Mouse (Mus musculus) testis, adult 2 months (tissue): ENCODE measurements around the gene Fbxw9. TPM values are rescaled to one million over a fixed set of nuclear protein-coding genes. Genes with fewer than 3 reads are reported as not detected.

ENCODE experiments used
- H3K27ac ChIP-seq: fragments of 200-500 bp; 2 replicates; pipeline ENCODE4 v1.5.1; 2012; ENCODE audit warnings: low read depth, low read length; ENCODE audit not compliant: control insufficient read depth, insufficient read depth
- H3K27me3 ChIP-seq: fragments of 200-500 bp; 2 replicates; pipeline ENCODE4 v1.6.1; 2012; ENCODE audit warnings: mild to moderate bottlenecking, low read length, moderate library complexity; ENCODE audit not compliant: control insufficient read depth, insufficient read depth
- H3K36me3 ChIP-seq: fragments of 200-500 bp; 2 replicates; pipeline ENCODE4 v1.6.1; 2012; ENCODE audit warnings: mild to moderate bottlenecking, low read length; ENCODE audit not compliant: control insufficient read depth, insufficient read depth
- H3K4me1 ChIP-seq: fragments of 200-500 bp; 2 replicates; pipeline ENCODE4 v1.6.1; 2012; ENCODE audit warnings: low read length; ENCODE audit not compliant: control insufficient read depth, insufficient read depth
- H3K4me3 ChIP-seq: fragments of 200-500 bp; 2 replicates; pipeline ENCODE4 v1.5.1; 2012; ENCODE audit warnings: low read depth, mild to moderate bottlenecking, low read length, moderate library complexity, mixed read lengths; ENCODE audit not compliant: control insufficient read depth
- CTCF ChIP-seq: fragments of 200-500 bp; IDR thresholded peaks from 2 replicates; pipeline ENCODE4 v1.5.1; 2012; ENCODE audit warnings: low read depth, mild to moderate bottlenecking, inconsistent platforms, low read length, moderate library complexity; ENCODE audit not compliant: control insufficient read depth, insufficient read depth, insufficient replicate concordance
- POLR2A ChIP-seq: fragments of 200-500 bp; IDR thresholded peaks from 2 replicates; pipeline ENCODE4 v1.6.1; 2012; ENCODE audit warnings: low read depth, mild to moderate bottlenecking, inconsistent platforms, low read length, moderate library complexity; ENCODE audit not compliant: control insufficient read depth
- polyA plus RNA-seq: library from polyadenylated mRNA; depleted of rRNA; stranded (reverse); fragments of >200 nt; gene quantifications from 2 replicates; pipeline ENCODE4 v1.2.3, GENCODE M21; 2012; rRNA removed

Fbxw9 gene
- polyA plus RNA-seq, 1 experiment: 83.8 TPM

DNA sequence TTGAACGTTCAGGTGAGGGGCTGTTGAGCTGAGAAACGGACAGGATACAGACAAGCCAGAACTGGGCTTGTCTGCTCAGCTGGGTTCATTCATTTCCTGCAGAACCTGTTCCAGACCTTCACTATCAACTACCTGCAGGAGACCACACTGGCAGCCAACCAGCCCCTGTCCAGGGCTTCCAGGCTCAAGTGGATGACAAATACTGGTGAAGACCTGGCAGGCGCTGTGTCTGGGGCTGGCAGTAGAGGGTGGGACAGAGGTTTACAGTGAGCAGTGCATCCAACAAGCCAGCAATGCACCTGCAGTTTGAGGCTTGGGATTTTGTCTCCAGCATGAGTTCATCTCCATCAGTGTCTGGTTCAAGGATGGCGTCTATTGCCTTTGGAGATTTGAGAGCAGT lies 37.0 kb downstream of the Fbxw9 start:
- H3K36me3 ChIP-seq: no peaks in the 10 kb centered on the region; the same call in 1 of the 2 replicates
- no peak for TF ChIP-seq CTCF
- no peak for TF ChIP-seq POLR2A
- H3K4me1 ChIP-seq: peaks cover under 1% of the 10 kb centered on the region; the same call in 1 of the 2 replicates

DNA sequence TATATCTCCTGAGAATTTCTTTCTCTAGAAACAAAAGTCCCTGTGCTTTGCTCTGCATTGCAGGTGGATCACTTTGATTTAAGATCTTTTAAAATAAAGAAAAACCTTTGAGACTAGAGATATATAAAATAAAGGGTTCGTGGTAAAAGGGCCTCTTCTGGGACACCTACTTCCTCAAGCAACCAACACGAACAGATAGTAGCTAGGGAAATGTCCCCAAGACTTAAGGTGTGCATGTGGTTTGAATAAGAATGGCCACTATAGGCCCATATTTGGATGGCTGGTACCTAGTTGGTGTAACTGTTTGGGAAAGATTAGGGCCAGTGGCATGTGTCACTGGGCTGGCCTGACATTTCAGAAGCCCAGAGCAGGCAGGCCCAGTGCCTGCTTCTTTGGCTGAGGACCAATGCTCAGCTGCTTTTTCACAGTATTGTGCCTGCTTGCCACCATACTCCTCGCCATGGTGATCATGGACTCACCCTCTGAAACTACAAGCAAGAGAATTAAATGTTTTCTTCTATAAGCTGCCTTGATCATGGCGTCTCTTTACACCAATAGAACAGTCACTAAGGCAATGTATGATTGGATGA lies 40.3 kb downstream of the Fbxw9 start:
- Histone ChIP-seq H3K4me1 (no peaks in the 10 kb centered on the region), H3K27ac (no peak overlapping the region), H3K36me3 (no peaks in the 10 kb centered on the region; the same call in 1 of the 2 replicates), H3K4me3 (no peak overlapping the region), H3K27me3 (no peaks in the 10 kb centered on the region)
- TF ChIP-seq POLR2A (no peak), CTCF (no peak)

More for the DNA sequence above, 37.0 kb downstream of the Fbxw9 start:
- H3K27ac ChIP-seq: no peak overlapping the region
- no peak overlapping the region for H3K4me3 ChIP-seq
- no peaks in the 10 kb centered on the region for H3K27me3 ChIP-seq

DNA sequence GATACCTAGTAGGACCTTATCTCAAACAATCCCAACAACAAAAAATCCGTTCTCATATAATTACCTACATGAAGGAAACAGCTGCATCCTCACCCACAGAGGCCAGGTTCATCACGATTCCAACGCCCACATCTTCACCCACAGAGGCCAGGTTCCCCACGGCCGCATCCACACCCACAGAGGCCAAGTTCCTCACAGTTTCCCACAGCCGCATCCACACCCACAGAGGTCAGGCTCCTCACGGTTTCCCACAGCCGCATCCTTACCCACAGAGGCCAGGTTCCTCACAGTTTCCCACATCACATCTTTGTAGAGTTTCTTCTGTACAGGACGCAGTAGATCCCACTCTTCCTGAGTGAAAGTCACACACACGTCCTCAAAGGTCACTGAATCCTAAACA lies 53.4 kb downstream of the Fbxw9 start:
- peaks cover 6% of the 10 kb centered on the region for H3K4me1 ChIP-seq
- H3K36me3 ChIP-seq: no peaks in the 10 kb centered on the region
- H3K4me3 ChIP-seq: no peak overlapping the region
- no peak overlapping the region for H3K27ac ChIP-seq
- TF ChIP-seq CTCF: no peak
- no peak for TF ChIP-seq POLR2A
- no peaks in the 10 kb centered on the region for H3K27me3 ChIP-seq

DNA sequence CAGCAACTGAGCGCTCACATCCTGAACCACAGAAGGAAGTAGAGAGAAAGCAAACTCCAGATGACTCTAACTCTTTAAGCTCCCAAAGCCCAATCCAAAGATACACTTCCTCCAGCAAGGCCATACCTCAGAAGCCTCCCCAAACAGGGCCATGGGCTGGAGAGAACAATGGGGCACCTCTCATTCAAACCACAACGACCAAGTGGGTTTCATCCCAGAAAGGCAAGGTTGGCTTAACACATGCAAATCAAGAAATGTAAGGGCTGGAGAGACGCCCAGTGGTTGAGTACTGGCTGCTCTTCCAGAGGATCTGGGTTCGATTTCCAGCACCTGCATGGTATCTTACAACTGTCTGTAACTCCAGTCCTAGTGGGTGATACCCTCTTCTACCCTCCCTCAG lies 55.6 kb downstream of the Fbxw9 start:
- H3K4me1 ChIP-seq: peaks cover 6% of the 10 kb centered on the region
- H3K36me3 ChIP-seq: no peaks in the 10 kb centered on the region
- no peaks in the 10 kb centered on the region for H3K27me3 ChIP-seq
- no peak overlapping the region for H3K27ac ChIP-seq
- H3K4me3 ChIP-seq: no peak overlapping the region
- TF ChIP-seq CTCF (no peak), POLR2A (no peak)

Other genes starting within 250 kb of the Fbxw9 start
- 27.1 and 29.7 TPM in 2 replicates for gene Dand5, start 237.2 kb upstream of the Fbxw9 start, polyA plus RNA-seq
- 9.4 and 12.0 TPM in 2 replicates for gene Gadd45gip1, start 228.5 kb upstream of the Fbxw9 start, polyA plus RNA-seq
- 106 and 110 TPM in 2 replicates for gene Rad23a, start 219.4 kb upstream of the Fbxw9 start, polyA plus RNA-seq
- 318 and 384 TPM in 2 replicates for gene Calr, start 213.1 kb upstream of the Fbxw9 start, polyA plus RNA-seq
- 50.4 and 55.7 TPM in 2 replicates for gene Farsa, start 203.1 kb upstream of the Fbxw9 start, polyA plus RNA-seq
- gene Syce2, start 187.9 kb upstream of the Fbxw9 start, polyA plus RNA-seq: 101 and 138 TPM in 2 replicates
- gene Gcdh, start 166.1 kb upstream of the Fbxw9 start, polyA plus RNA-seq: 8.1 and 10.5 TPM in 2 replicates
- 0.36 and 0.48 TPM in 2 replicates for gene Klf1, start 158.1 kb upstream of the Fbxw9 start, polyA plus RNA-seq
- gene Dnase2a, start 151.5 kb upstream of the Fbxw9 start, polyA plus RNA-seq: 1.6 and 2.1 TPM in 2 replicates
- 1.5 and 1.6 TPM in 2 replicates for gene Mast1, start 122.7 kb upstream of the Fbxw9 start, polyA plus RNA-seq
- gene Rtbdn, start 113.1 kb upstream of the Fbxw9 start, polyA plus RNA-seq: 0.30 and 0.32 TPM in 2 replicates
- 477 and 542 TPM in 2 replicates for gene Gm49661, start 90.6 kb upstream of the Fbxw9 start, polyA plus RNA-seq
- 59.6 and 68.5 TPM in 2 replicates for gene Prdx2, start 90.5 kb upstream of the Fbxw9 start, polyA plus RNA-seq
- 1,424 and 1,585 TPM in 2 replicates for gene Rnaseh2a, start 90.3 kb upstream of the Fbxw9 start, polyA plus RNA-seq
- gene Junb, start 81.3 kb upstream of the Fbxw9 start, polyA plus RNA-seq: 5.7 and 9.3 TPM in 2 replicates
- 55.4 and 62.0 TPM in 2 replicates for gene Hook2, start 69.5 kb upstream of the Fbxw9 start, polyA plus RNA-seq
- gene Best2, start 45.5 kb upstream of the Fbxw9 start, polyA plus RNA-seq: 0.08 TPM in 1 of 2 replicates, not detected in the other
- gene Asna1, start 34.8 kb upstream of the Fbxw9 start, polyA plus RNA-seq: 203 and 208 TPM in 2 replicates
- 82.1 and 88.6 TPM in 2 replicates for gene Trir, start 33.2 kb upstream of the Fbxw9 start, polyA plus RNA-seq
- 44.7 and 44.9 TPM in 2 replicates for gene Tnpo2, start 23.1 kb upstream of the Fbxw9 start, polyA plus RNA-seq
- not detected in 2 replicates for gene Gm5741, start 7.9 kb downstream of the Fbxw9 start, polyA plus RNA-seq
- gene Dhps, start 11.7 kb downstream of the Fbxw9 start, polyA plus RNA-seq: 20.0 and 22.2 TPM in 2 replicates
- gene Wdr83os, start 20.7 kb downstream of the Fbxw9 start, polyA plus RNA-seq: 32.1 and 32.6 TPM in 2 replicates
- gene Wdr83, start 21.3 kb downstream of the Fbxw9 start, polyA plus RNA-seq: 21.1 and 21.4 TPM in 2 replicates
- gene Man2b1, start 23.2 kb downstream of the Fbxw9 start, polyA plus RNA-seq: 19.3 and 19.6 TPM in 2 replicates
- 0.21 and 0.24 TPM in 2 replicates for gene Zfp791, start 63.0 kb downstream of the Fbxw9 start, polyA plus RNA-seq
- gene Cks1brt, start 91.9 kb downstream of the Fbxw9 start, polyA plus RNA-seq: not detected in 2 replicates
- 0.53 and 0.61 TPM in 2 replicates for gene Olfr371, start 165.9 kb downstream of the Fbxw9 start, polyA plus RNA-seq
- gene Orc6, start 239.6 kb downstream of the Fbxw9 start, polyA plus RNA-seq: 15.6 and 18.0 TPM in 2 replicates
- 19.8 and 23.9 TPM in 2 replicates for gene Vps35, start 239.7 kb downstream of the Fbxw9 start, polyA plus RNA-seq